Mouse (Mus musculus) kidney, postnatal 36 days (tissue): ENCODE results near the gene Scaf8.
A peak's percentile ranks its signal among the peaks of the same experiment; 100 is the strongest.
"Not testable (repeated sequence)": the region's sequence is repeated elsewhere in the genome, so short reads cannot be mapped to it uniquely, and the experiment has no call there.

Experiments
- DNase-seq, 2 experiments: peaks; one replicate each; pipeline ENCODE4 v3.0.0; 2021 to 2022; ENCODE audit warnings: mixed read lengths in 2 of 2

Gene Scaf8

GRCm38 (mm10) chr17:3114720-3115379, at the start of gene Scaf8:
Gene Scaf8, plus strand, starts transcription at chr17:3114972.
- DNase-seq, result peak; percentile 89 to 95

DNA sequence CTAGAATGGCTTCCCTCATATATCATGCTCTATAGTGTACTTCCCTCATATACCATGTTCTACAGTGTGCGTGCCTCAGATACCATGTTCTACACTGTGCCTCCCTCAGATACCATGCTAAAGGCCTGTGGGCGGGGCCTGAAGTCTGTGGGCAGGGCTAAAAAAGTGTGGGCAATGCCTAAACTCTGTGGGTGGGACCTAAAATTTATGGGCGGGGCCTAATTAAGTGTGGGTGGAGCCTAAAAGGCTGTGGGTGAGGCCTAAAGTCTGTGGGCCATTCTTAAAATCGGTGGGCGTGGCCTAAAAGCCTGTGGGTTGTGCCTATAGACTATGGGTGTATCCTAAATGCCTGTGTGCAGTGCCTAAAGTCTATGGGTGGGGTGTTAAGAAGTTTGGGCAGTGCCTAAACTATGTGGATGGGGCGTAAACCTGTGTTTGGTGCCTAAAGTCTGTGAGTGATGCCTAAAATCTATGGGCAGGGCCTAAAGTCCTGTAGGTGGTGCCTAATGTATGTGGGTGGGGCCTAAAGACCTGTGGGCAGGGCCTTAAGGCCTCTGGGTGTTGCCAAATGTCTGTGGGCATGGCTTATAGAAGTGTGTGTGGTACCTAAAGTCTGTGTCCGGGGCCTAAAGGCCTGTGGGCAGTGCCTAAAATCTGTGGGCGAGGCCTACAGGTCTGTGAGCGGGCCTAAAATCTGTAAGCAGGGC, 39.5 kb upstream of the Scaf8 start:
- no peak for DNase-seq

DNA sequence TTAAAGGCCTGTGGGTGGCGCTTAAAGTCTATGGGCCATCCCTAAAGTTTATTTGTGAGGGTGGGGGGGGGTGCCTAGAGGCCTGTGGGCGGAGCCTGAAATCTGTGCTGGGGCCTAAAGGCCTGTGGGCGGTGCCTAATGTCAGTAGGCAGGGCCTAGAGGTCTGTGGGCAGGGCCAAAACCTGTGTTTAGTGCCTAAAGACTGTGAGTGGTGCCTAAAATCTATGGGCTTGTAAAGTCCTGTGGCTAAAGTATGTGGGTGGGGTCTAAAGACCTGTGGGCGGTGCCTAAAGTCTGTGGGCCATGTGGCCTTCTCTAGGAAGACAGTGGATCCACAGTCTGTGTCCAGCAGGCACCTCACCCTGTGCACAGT, 38.9 kb upstream of the Scaf8 start:
- no peak for DNase-seq

- not testable (repeated sequence) for DNase-seq
Observed at GRCm38 (mm10) chr17:3077936-3078335, 36.8 kb upstream of the Scaf8 start.

- DNase-seq, result not testable (repeated sequence)
Observed at GRCm38 (mm10) chr17:3080587-3081349, 34.0 kb upstream of the Scaf8 start.

GRCm38 (mm10) chr17:3081512-3082100, 33.2 kb upstream of the Scaf8 start:
- DNase-seq, result peak; percentile 32 to 37

GRCm38 (mm10) chr17:3082125-3082755, 32.5 kb upstream of the Scaf8 start:
- peak in 1 of 2 experiments; percentile 23 for DNase-seq

- peak; percentile 50 to 68 for DNase-seq
Observed at GRCm38 (mm10) chr17:3082756-3083749, 31.7 kb upstream of the Scaf8 start.

GRCm38 (mm10) chr17:3083886-3084550, 30.8 kb upstream of the Scaf8 start:
- peak; percentile 94 to 95 for DNase-seq

DNA sequence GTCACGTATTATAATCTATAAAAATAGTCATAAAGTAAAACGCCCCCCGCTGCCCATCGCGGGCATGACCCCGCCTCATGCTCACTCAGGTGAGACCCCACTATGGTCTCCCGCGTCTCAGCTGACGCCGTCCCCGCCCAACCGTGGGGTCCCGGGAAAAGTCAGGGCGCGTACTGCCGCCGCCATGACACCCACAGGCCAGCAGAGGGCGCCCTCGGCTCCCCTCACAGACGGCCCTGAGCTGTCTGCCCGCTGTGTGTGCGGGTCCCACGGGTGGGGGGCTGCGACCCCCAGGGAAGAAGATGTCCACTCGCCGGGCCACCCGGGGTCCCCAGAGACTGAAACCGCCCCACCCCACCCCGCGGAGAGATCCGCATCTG, 30.2 kb upstream of the Scaf8 start:
- peak; percentile 66 to 87 for DNase-seq

GRCm38 (mm10) chr17:3085152-3085551, 29.6 kb upstream of the Scaf8 start:
- no peak for DNase-seq

DNA sequence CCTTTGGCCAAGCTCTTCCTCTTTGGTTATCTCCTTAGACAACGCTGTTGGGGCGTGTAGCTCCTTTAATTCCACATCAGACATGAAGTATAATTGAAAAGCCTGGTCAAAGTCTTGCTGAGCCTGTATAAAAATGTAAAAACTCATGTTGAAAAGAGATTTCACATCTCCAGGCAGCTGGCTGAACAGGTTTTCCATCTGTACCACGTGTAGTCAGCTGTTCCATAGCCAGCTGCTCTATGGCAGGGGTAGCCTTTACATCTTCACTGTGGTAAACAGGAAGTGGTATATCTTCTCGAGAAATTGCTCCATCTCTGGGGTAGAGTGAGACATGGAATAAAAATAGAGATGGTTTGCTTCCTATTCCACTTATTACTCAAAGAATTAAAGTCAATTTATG, 22.1 kb upstream of the Scaf8 start:
- DNase-seq, result no peak

- DNase-seq, result not testable (repeated sequence)
Observed at GRCm38 (mm10) chr17:3099273-3099672, 15.5 kb upstream of the Scaf8 start.

- peak; percentile 92 to 93 for DNase-seq
Observed at GRCm38 (mm10) chr17:3102336-3103165, 12.2 kb upstream of the Scaf8 start.

DNA sequence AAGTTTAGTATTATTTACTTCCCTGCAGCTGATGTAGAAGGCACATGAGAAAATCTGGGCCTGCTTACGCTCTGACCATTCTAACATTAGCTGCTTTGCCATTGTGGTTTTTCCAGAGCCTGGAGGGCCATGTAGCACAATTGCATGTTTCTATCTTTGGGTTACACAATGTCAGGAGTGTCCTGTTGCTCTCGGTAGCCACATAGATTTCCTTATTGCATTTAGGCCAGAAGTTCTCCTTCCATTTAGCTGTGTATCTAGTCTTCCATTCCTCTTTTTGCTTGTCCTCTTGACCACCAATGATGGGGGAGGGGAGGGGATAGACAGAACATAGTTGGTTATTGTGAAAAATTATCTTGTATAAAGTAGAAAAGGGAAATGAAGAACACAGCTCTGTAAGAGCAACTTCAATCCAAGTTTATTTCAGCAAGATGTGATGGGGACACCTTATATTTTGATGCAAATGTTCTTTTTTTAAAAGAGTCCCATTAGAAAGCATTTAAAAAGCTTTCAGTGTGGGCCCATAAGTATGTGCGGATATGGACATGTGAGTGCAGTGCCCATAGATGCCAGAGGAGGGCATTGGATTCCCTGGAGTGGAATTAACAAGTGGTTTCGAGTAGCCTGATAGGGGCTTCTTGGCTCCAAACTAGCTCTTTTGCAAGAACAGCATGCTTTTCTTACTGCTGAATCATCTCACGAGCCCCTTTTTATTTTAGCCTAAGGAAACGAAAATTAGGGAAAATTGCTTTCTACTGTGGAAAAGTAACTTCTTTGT, 10.4 kb upstream of the Scaf8 start:
- DNase-seq, result no peak

DNA sequence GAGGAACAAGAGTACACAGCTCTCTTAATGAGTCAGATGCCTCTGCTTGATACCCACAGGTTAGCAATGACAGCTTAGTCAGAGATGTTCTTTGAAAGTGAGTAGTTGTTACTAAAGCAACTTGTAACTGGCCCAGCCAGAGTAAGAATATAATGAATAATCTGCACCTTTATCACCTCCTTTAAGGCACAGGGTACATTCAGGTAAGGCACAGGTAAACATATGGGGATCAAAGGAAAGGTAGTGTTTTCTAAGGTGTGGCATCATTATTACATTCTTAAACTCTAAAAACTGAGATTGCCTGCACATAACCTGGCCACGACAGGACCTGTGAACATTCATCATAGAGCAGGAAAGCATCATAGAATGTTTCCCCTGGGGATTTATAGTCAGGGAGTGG, 9.8 kb upstream of the Scaf8 start:
- DNase-seq, result no peak

GRCm38 (mm10) chr17:3113737-3114357, 925 bp upstream of the Scaf8 start:
- DNase-seq, result no peak

DNA sequence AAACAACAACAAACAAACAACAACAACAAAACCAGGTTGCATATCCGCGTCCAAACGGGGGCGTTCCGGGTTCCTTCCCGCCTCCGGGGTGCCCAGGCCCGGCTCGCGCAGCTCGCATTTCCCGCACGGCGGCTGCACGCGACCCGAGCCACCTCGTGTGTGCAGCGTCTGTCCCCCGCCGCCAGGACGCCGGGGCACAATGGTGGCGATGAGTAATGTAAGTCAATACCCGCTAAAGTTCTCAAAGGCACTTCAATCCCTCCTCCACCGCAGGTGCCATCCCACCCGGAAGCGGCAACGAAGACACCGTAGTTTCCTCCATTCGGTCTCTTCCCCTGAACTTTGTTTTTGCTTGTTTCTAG, 433 bp upstream of the Scaf8 start:
- no peak for DNase-seq
